Mouse (Mus musculus) adrenal gland, postnatal 14 days (tissue): ENCODE data around the gene Slc4a2. TPM values are rescaled to one million over a fixed set of nuclear protein-coding genes. Genes with fewer than 3 reads are reported as not detected.
"Not testable (repeated sequence)": the region's sequence is repeated elsewhere in the genome, so short reads cannot be mapped to it uniquely, and the experiment has no call there.

ENCODE experiments used
- DNase-seq: peaks from one replicate; pipeline ENCODE4 v3.0.0; 2021; ENCODE audit warnings: mixed read lengths
- total RNA-seq: library from RNA; stranded (reverse); gene quantifications from 2 replicates; pipeline ENCODE4 v1.2.3, GENCODE M21; 2021

The Slc4a2 gene
- total RNA-seq, 1 experiment from 2014 or later, result 60.5 TPM

- DNase-seq, result peak; percentile 95
Observed at GRCm38 (mm10) chr5:24394165-24394894, 29.3 kb upstream of the Slc4a2 start.

- DNase-seq, result not testable (repeated sequence)
Observed at GRCm38 (mm10) chr5:24396254-24396653, 27.4 kb upstream of the Slc4a2 start.

GRCm38 (mm10) chr5:24399686-24400085 lies 24.0 kb upstream of the Slc4a2 start:
- DNase-seq, result no peak

- no peak for DNase-seq
Observed at GRCm38 (mm10) chr5:24400362-24400761, 23.3 kb upstream of the Slc4a2 start.

- no peak for DNase-seq
Observed at GRCm38 (mm10) chr5:24400911-24401605, 22.6 kb upstream of the Slc4a2 start.

GRCm38 (mm10) chr5:24401969-24402368 lies 21.7 kb upstream of the Slc4a2 start:
- DNase-seq, result no peak

- DNase-seq, result no peak
Observed at GRCm38 (mm10) chr5:24404594-24405360, 18.9 kb upstream of the Slc4a2 start.

GRCm38 (mm10) chr5:24405389-24405876 lies 18.2 kb upstream of the Slc4a2 start:
- DNase-seq, result no peak

GRCm38 (mm10) chr5:24408651-24409050 lies 15.0 kb upstream of the Slc4a2 start:
- DNase-seq, result peak; percentile 79

GRCm38 (mm10) chr5:24409466-24409865 lies 14.2 kb upstream of the Slc4a2 start:
- no peak for DNase-seq

- no peak for DNase-seq
Observed at GRCm38 (mm10) chr5:24412063-24412462, 11.6 kb upstream of the Slc4a2 start.

GRCm38 (mm10) chr5:24413042-24413693 lies 10.5 kb upstream of the Slc4a2 start, which contains the start of gene Asic3:
Gene Asic3 (plus strand): TSS chr5:24413392.
- no peak for DNase-seq

GRCm38 (mm10) chr5:24413938-24414337 lies 9.7 kb upstream of the Slc4a2 start:
- DNase-seq, result peak; percentile 53

- peak; percentile 76 for DNase-seq
Observed at GRCm38 (mm10) chr5:24416222-24416736, 7.4 kb upstream of the Slc4a2 start.

- no peak for DNase-seq
Observed at GRCm38 (mm10) chr5:24417587-24417986, 6.0 kb upstream of the Slc4a2 start.

- DNase-seq, result no peak
Observed at GRCm38 (mm10) chr5:24420381-24420780, 3.3 kb upstream of the Slc4a2 start.

GRCm38 (mm10) chr5:24424004-24424781 lies 556 bp downstream of the Slc4a2 start:
- DNase-seq, result no peak

- peak; percentile 93 for DNase-seq
Observed at GRCm38 (mm10) chr5:24424861-24425411, 1.3 kb downstream of the Slc4a2 start.

- no peak for DNase-seq
Observed at GRCm38 (mm10) chr5:24425421-24426036, 1.9 kb downstream of the Slc4a2 start.

GRCm38 (mm10) chr5:24426037-24426432 lies 2.4 kb downstream of the Slc4a2 start:
- no peak for DNase-seq
